Mouse (Mus musculus): ENCODE results near the gene Rmi2.

Rmi2 gene

GRCm38 (mm10) chr16:10927026-10927425 lies 92.2 kb downstream of the Rmi2 start:
- no peak for DNase-seq

- no peak for DNase-seq
These were observed 98.5 kb downstream of the Rmi2 start for GRCm38 (mm10) chr16:10933372-10933771.

- DNase-seq: no peak
These were observed 99.2 kb downstream of the Rmi2 start for GRCm38 (mm10) chr16:10934047-10934446.

- DNase-seq: no peak
These were observed 102.0 kb downstream of the Rmi2 start for GRCm38 (mm10) chr16:10936700-10937319.

- DNase-seq: no peak
These were observed 102.6 kb downstream of the Rmi2 start for GRCm38 (mm10) chr16:10937497-10937896.

GRCm38 (mm10) chr16:10939932-10940331 lies 105.1 kb downstream of the Rmi2 start:
- no peak for DNase-seq

GRCm38 (mm10) chr16:10940661-10941060 lies 105.8 kb downstream of the Rmi2 start:
- DNase-seq: no peak

Data from kidney, postnatal 14 days (tissue).